Mouse (Mus musculus) MEL-GATA-1-ER (cell line): ENCODE data around the gene Slc1a5.

Source experiments
- DNase-seq: peaks from one replicate; pipeline ENCODE4 v3.0.0-alpha.2; 2012; ENCODE audit warnings: low read depth; ENCODE audit errors: extremely low read depth

Gene Slc1a5

GRCm38 (mm10) chr7:16845820-16846167, 64.7 kb downstream of the Slc1a5 start:
- DNase-seq: no peak

- DNase-seq: no peak
These were observed 65.6 kb downstream of the Slc1a5 start for GRCm38 (mm10) chr7:16846775-16847174.

GRCm38 (mm10) chr7:16847507-16847906, 66.4 kb downstream of the Slc1a5 start:
- no peak for DNase-seq
